In the genomic region with DNA sequence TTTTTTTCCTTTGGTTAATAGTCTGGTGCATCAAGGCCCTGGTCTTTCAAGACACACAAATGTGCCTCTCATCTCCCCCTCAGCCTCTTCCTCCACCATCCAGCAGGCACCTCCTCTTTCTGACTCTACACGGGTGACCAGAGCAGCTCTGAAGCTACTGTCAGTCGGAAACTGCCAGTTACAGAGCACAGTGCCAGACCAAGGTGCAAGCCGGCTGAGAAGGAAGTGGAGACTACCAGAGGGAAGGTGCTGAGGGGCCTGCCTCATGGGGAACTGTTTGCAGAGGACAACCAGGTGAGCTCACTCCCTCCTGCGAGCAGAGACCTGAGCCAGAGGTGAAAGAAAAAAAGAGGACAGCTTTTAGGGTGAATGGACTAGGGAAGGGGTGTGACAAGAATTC, we compare ENCODE assay signal across 23 mouse cellular contexts. TPM values are rescaled to one million over a fixed set of nuclear protein-coding genes. Genes with fewer than 3 reads are reported as not detected.
DNase-seq lines count a peak whose midpoint lies in the region; ATAC-seq lines count a peak whose summit lies in the region.
"Had no signal": no experiment of that assay in that cellular context is flagged by ENCODE, and none has a peak within 500 bp of the region (broad histone marks: within the 10 kb centered on the region; RNA-seq: fewer than 3 reads in every experiment).

A gene (plus strand): TSS at position 114 of the 400 bp plus-strand sequence.

- no peak within 1 kb of the TSS for H3K4me2 ChIP-seq in lung, embryonic 15.5 days
- H3K4me2 ChIP-seq in intestine, embryonic 16.5 days (ENCODE audit: low read depth, low read length): no peak within 1 kb of the TSS
- H3K4me2 ChIP-seq: forebrain, embryonic 13.5 days; hindbrain, embryonic 14.5 days; liver, embryonic 15.5 days; neural tube, embryonic 15.5 days had no signal

- no peaks in the 10 kb centered on the region for H3K9me3 ChIP-seq in lung, embryonic 15.5 days
- H3K9me3 ChIP-seq in intestine, embryonic 16.5 days (ENCODE audit: control insufficient read depth, low read length): no peaks in the 10 kb centered on the region
- H3K9me3 ChIP-seq: forebrain, embryonic 13.5 days; heart, embryonic 10.5 days; limb, embryonic 10.5 days; liver, embryonic 15.5 days; neural tube, embryonic 15.5 days had no signal

- peak within 1 kb of the TSS; percentile 21; the same call in 1 of the 2 replicates for H3K27ac ChIP-seq in lung, embryonic 15.5 days
- 0 out of 2 replicates have a peak within 1 kb of the TSS, but pooled peaks have one; percentile 27 for H3K27ac ChIP-seq in intestine, embryonic 16.5 days (ENCODE audit: low read length)
- H3K27ac ChIP-seq: forebrain, embryonic 13.5 days; heart, embryonic 10.5 days; hindbrain, embryonic 14.5 days; left cerebral cortex, adult 2 months; limb, embryonic 10.5 days; liver, embryonic 15.5 days; neural tube, embryonic 15.5 days had no signal

- H3K36me3 ChIP-seq in lung, embryonic 15.5 days: no peaks in the 10 kb centered on the region
- H3K36me3 ChIP-seq in intestine, embryonic 16.5 days (ENCODE audit: control insufficient read depth, insufficient read depth, low read length): no peaks in the 10 kb centered on the region
- H3K36me3 ChIP-seq in splenic B cell, adult 2 months (ENCODE audit: control insufficient read depth, insufficient read depth, low read length, poor library complexity, severe bottlenecking): no peaks in the 10 kb centered on the region
- H3K36me3 ChIP-seq: heart, embryonic 10.5 days; limb, embryonic 10.5 days; liver, embryonic 15.5 days; neural tube, embryonic 15.5 days had no signal

- no peak within 1 kb of the TSS for H3K4me3 ChIP-seq in lung, embryonic 15.5 days
- H3K4me3 ChIP-seq in intestine, embryonic 16.5 days (ENCODE audit: low read length): no peak within 1 kb of the TSS
- H3K4me3 ChIP-seq: erythroblast, embryonic 14.5 days; forebrain, embryonic 13.5 days; heart, embryonic 10.5 days; left cerebral cortex, adult 2 months; limb, embryonic 10.5 days; liver, embryonic 15.5 days; neural tube, embryonic 15.5 days had no signal

- ATAC-seq in lung, embryonic 15.5 days (ENCODE audit: borderline replicate concordance, extremely low read depth, low FRiP score, low TSS enrichment): no peak
- ATAC-seq in granulocyte monocyte progenitor cell, adult 5-6 weeks (replicated peaks; ENCODE audit: poor library complexity, severe bottlenecking): 0 out of 2 replicates have a peak, but pooled peaks have one; percentile 29
- peak; percentile 63 for ATAC-seq in intestine, embryonic 16.5 days
- ATAC-seq: forebrain, embryonic 13.5 days; midbrain, embryonic 16.5 days had no signal

- no peak for DNase-seq in lung, postnatal 25 days (ENCODE audit: low spot score)
- peak; percentile 7 for DNase-seq in splenic B cell, adult 2 months (ENCODE audit: low read depth, low spot score)
- DNase-seq in thymus, postnatal 25 days: no peak
- DNase-seq in heart, postnatal 14 days: no peak
- DNase-seq: cerebellum, adult 18-20 months; cerebellum, postnatal 25 days; gastrocnemius, postnatal 36 days; kidney, adult 18-20 months; kidney, postnatal 14 days; thymus, postnatal 36 days had no signal

- H3K4me1 ChIP-seq in lung, embryonic 15.5 days: 0 out of 2 replicates have a peak, but pooled peaks cover 8% of the 10 kb centered on the region
- peaks cover 11% of the 10 kb centered on the region for H3K4me1 ChIP-seq in intestine, embryonic 16.5 days (ENCODE audit: control insufficient read depth, insufficient read depth, low read length)
- H3K4me1 ChIP-seq: forebrain, embryonic 13.5 days; heart, embryonic 10.5 days; neural tube, embryonic 15.5 days had no signal

- 35% methylated on average over 4 of the region's 4 CpGs for WGBS in lung, embryonic 15.5 days
- WGBS in intestine, embryonic 16.5 days: 50% methylated on average over 4 of the region's 4 CpGs

- intact Hi-C loops in heart, postnatal 14 days (cut with DNase I): no loop called here

- H3K27me3 ChIP-seq in lung, embryonic 15.5 days: no peaks in the 10 kb centered on the region
- no peaks in the 10 kb centered on the region for H3K27me3 ChIP-seq in intestine, embryonic 16.5 days (replicated peaks; ENCODE audit: control insufficient read depth, insufficient read depth, low read length)
- H3K27me3 ChIP-seq in splenic B cell, adult 2 months (ENCODE audit: control insufficient read depth, insufficient read depth, low read length, poor library complexity, severe bottlenecking): no peaks in the 10 kb centered on the region
- H3K27me3 ChIP-seq: forebrain, embryonic 13.5 days; liver, embryonic 15.5 days; neural tube, embryonic 15.5 days had no signal

- no peak within 1 kb of the TSS for H3K9ac ChIP-seq in lung, embryonic 15.5 days
- H3K9ac ChIP-seq in intestine, embryonic 16.5 days (ENCODE audit: low read depth, low read length): no peak within 1 kb of the TSS
- H3K9ac ChIP-seq: forebrain, embryonic 13.5 days; hindbrain, embryonic 14.5 days; liver, embryonic 15.5 days; neural tube, embryonic 15.5 days had no signal

RNA-seq across cellular contexts. Expression of the gene that starts here (rescaled TPM):
- 0.10 and 0.40 TPM in 2 replicates for polyA plus RNA-seq in lung, embryonic 15.5 days (2015; fragmentation: Nextera tagmentation; extraction: Ambion mirVana)
- total RNA-seq in granulocyte monocyte progenitor cell, adult 5-6 weeks (2014; fragmentation: Nextera tagmentation): not detected in 2 replicates
- 0.04 TPM in 1 of 2 replicates, not detected in the other for total RNA-seq in granulocyte monocyte progenitor cell, adult 5-6 weeks (2017)
- polyA plus RNA-seq in intestine, embryonic 16.5 days (2015; fragmentation: Nextera tagmentation; extraction: Ambion mirVana): 0.12 and 0.40 TPM in 2 replicates
- under 1 TPM; 0.12 to 0.19 TPM for total RNA-seq in heart, postnatal 14 days (2021)
- total RNA-seq: layer of hippocampus, adult 8-10 months; left cerebral cortex, adult 2 months had no signal
- polyA plus RNA-seq: erythroblast, embryonic 14.5 days; forebrain, embryonic 13.5 days; limb, embryonic 10.5 days; midbrain, embryonic 16.5 days; neural tube, embryonic 15.5 days had no signal

Comparison
In these comparisons a context has a peak if more than half of its experiments do, and no peak if none do; other contexts are left out.
1. Peak in ATAC-seq in granulocyte monocyte progenitor cell, adult 5-6 weeks; RNA of the gene not detected or under 1 TPM.
2. Peak in ATAC-seq and H3K27ac ChIP-seq in intestine, embryonic 16.5 days; RNA of the gene not detected or under 1 TPM.